Mouse (Mus musculus) lung, embryonic 14.5 days (tissue): Measurements from ENCODE around the gene Ano6. TPM values are rescaled to one million over a fixed set of nuclear protein-coding genes. Genes with fewer than 3 reads are reported as not detected.
A peak's percentile ranks its signal among the peaks of the same experiment; 100 is the strongest.

Experiments
- ATAC-seq: fragments of 200-750 bp; cut with Nextera tagmentation; 2 replicates; pipeline ENCODE4 v1.8.0; 2017; ENCODE audit warnings: mild to moderate bottlenecking, moderate TSS enrichment, moderate library complexity; ENCODE audit not compliant: insufficient read depth
- DNase-seq: peaks from one replicate; pipeline ENCODE4 v3.0.0-alpha.2; 2015
- H3K27ac ChIP-seq: fragments of 300-500 bp; sonication (generic); 2 replicates; pipeline ENCODE4 v1.5.1; 2014; ENCODE audit warnings: low read depth, mild to moderate bottlenecking, moderate library complexity
- H3K27me3 ChIP-seq: fragments of 300-500 bp; sonication (generic); 2 replicates; pipeline ENCODE4 v1.6.1; 2014; ENCODE audit warnings: low read length, control low read depth; ENCODE audit not compliant: insufficient read depth
- H3K36me3 ChIP-seq: fragments of 300-500 bp; sonication (generic); 2 replicates; pipeline ENCODE4 v1.6.1; 2014; ENCODE audit warnings: control low read depth; ENCODE audit not compliant: insufficient read depth
- H3K4me1 ChIP-seq: fragments of 300-500 bp; sonication (generic); 2 replicates; pipeline ENCODE4 v1.6.1; 2014; ENCODE audit warnings: antibody characterized with exemption, control low read depth; ENCODE audit not compliant: insufficient read depth
- H3K4me2 ChIP-seq: fragments of 300-500 bp; sonication (generic); 2 replicates; pipeline ENCODE4 v1.6.1; 2014; ENCODE audit warnings: mild to moderate bottlenecking
- H3K4me3 ChIP-seq: fragments of 300-500 bp; sonication (generic); 2 replicates; pipeline ENCODE4 v1.5.1; 2014; ENCODE audit warnings: low read depth, low read length
- H3K9ac ChIP-seq: fragments of 300-500 bp; sonication (generic); 2 replicates; pipeline ENCODE4 v1.6.1; 2014
- H3K9me3 ChIP-seq: fragments of 300-500 bp; sonication (generic); 2 replicates; pipeline ENCODE4 v1.6.1; 2016; ENCODE audit warnings: low read depth, low read length, control low read depth
- CTCF ChIP-seq: IDR thresholded peaks from 2 replicates; pipeline ENCODE4 v1.5.1; 2016; ENCODE audit warnings: antibody characterized with exemption, low read depth
- WGBS: fragments of 180-500 bp; shearing (Covaris S2); extraction: QIAGEN DNeasy Blood & Tissue Kit; methylation state at CpG from one replicate; pipeline ENCODE4 v1.1.7; 2014; 5-methylcytosine and 5-hydroxymethylcytosine counted together
- polyA plus RNA-seq: library from polyadenylated mRNA; unstranded; fragments of >200 nt; fragmentation: Nextera tagmentation; extraction: Ambion mirVana; gene quantifications from 2 replicates; pipeline ENCODE4 v1.2.1, GENCODE M21; 2014

Ano6 gene
- polyA plus RNA-seq, 1 experiment from 2014 or later: 54.7 TPM

DNA sequence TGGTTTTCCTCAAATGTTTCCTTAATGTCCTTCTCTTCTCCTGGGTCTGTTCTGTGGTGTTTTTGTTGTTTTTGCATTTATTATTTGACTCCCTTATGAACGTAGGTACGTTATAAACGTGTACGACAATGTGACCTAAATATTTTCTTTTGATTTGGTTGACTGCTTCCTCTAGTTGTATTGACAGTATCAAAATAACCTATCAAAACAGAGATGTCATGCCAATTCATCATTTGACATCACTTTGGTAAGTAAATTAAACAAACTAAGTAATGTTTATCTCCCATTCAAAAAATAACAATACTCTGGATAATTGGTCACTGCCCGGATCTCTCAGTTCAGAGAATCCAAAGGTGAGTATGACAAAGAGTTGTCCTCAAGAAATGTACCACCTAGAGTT lies 41.4 kb upstream of the Ano6 start:
- Histone ChIP-seq H3K4me2 (no peak overlapping the region), H3K36me3 (no peaks in the 10 kb centered on the region), H3K4me3 (no peak overlapping the region), H3K9me3 (no peaks in the 10 kb centered on the region), H3K27me3 (no peaks in the 10 kb centered on the region), H3K27ac (no peak overlapping the region), H3K4me1 (no peaks in the 10 kb centered on the region), H3K9ac (no peak overlapping the region)
- WGBS: 45% methylated on average over 5 of the region's 5 CpGs
- DNase-seq (no peak), ATAC-seq (no peak)
- no peak for TF ChIP-seq CTCF

DNA sequence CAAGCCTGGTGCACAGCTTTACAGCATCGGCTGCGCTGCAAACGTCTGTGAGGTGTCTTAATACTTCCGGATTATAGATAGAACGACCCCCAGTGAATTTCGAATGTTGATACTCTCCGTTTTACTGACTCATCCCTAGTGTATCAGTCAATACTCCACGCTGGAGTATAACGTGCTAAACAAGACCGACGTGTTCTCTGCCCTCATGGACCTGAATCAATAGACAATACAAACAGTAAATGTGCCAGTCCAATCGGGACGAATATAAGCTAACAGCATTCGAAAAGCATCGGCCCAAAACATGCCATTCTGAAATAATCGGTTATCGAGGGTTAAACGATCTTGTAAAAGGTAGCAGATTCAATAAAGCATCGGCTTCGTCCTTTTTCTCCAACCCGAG lies 40.6 kb upstream of the Ano6 start:
- Histone ChIP-seq H3K4me2 (no peak overlapping the region), H3K27me3 (no peaks in the 10 kb centered on the region), H3K9ac (no peak overlapping the region), H3K9me3 (no peaks in the 10 kb centered on the region), H3K36me3 (no peaks in the 10 kb centered on the region), H3K27ac (no peak overlapping the region), H3K4me3 (no peak overlapping the region), H3K4me1 (no peaks in the 10 kb centered on the region)
- no peak for TF ChIP-seq CTCF
- 74% methylated on average over 21 of the region's 21 CpGs for WGBS
- ATAC-seq (no peak), DNase-seq (no peak)

DNA sequence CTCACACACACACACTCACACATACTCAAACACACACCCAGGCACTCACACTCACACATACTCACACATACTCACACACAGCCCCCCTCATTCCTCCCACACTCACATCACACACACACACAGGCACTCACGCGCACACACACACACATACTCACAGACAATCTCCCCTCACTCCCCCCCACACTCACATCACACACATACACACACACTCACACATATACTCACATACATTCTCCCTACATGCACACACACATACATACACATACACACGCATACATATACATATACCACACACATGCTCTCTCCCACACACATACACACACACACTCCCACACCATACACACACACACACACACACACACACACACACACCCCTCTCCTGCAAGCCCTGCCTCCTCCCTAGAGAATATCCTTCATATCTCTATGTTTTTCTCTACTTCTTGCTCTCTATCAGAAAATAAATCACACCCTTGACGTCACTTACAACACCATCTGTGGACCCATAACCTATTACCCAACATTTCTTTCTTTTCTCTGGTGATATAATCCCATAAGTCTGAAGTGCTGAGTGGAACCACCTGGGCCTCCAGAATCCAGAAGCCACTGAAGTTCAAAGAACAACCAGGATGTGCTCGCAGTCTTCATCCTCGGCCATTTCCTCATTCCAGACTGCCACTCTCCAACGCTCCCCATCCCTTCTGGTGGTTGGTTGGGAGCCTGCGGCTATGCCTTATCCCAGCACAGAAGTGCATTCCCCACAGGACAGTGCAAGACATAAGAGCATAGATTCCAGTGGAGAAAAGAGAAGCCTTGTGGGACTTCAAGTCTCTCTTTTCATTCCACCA lies 38.6 kb upstream of the Ano6 start:
- Histone ChIP-seq H3K4me2 (no peak overlapping the region), H3K36me3 (no peaks in the 10 kb centered on the region), H3K27ac (no peak overlapping the region), H3K9me3 (no peaks in the 10 kb centered on the region), H3K4me3 (no peak overlapping the region), H3K27me3 (no peaks in the 10 kb centered on the region), H3K4me1 (no peaks in the 10 kb centered on the region), H3K9ac (no peak overlapping the region)
- DNase-seq (no peak), ATAC-seq (no peak)
- TF ChIP-seq CTCF: no peak
- WGBS: 59% methylated on average over 8 of the region's 8 CpGs

DNA sequence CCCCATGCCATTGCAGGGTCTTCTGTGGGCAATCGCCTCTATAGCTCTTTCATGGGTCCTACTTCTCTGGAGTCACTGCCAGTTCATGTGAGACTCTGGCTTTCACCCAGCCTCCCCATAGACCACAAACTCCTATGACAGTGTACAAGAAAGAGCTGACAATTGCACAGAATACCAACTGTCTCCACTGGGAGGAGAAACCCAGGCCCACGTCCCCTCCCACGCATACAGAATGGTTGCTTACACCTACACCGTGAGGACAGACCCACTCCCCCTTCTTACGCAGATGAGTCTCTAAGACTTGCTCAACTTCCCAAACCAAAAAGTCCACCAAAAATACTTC lies 38.0 kb upstream of the Ano6 start:
- no peaks in the 10 kb centered on the region for H3K27me3 ChIP-seq
- H3K9me3 ChIP-seq: no peaks in the 10 kb centered on the region
- no peak overlapping the region for H3K27ac ChIP-seq
- ATAC-seq (no peak), DNase-seq (no peak)
- H3K9ac ChIP-seq: no peak overlapping the region
- H3K4me1 ChIP-seq: peaks cover 4% of the 10 kb centered on the region; the same call in 1 of the 2 replicates
- H3K4me2 ChIP-seq: no peak overlapping the region
- WGBS: 89% methylated on average over 5 of the region's 5 CpGs
- no peak overlapping the region for H3K4me3 ChIP-seq
- H3K36me3 ChIP-seq: no peaks in the 10 kb centered on the region
- TF ChIP-seq CTCF: no peak

DNA sequence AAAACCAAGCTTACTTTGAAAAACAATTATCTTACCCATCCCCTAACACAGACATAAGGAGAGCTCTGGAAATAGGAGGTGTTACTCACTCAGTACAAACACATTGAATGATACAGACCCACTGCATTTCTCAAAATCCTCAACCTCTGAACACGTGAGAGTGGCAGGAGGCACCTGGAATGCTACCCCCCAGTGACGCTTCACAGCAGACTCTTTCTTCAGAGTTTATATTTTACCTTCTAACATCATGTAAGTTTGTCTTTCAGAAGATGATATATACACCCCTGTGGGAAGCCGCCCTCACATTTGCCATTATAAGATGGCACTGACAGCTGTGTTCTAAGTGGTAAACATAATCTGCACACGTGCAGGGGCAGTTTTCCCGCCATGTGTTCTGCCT lies 37.6 kb upstream of the Ano6 start:
- no peak for TF ChIP-seq CTCF
- H3K36me3 ChIP-seq: no peaks in the 10 kb centered on the region
- no peak for ATAC-seq
- no peak overlapping the region for H3K4me2 ChIP-seq
- H3K27ac ChIP-seq: no peak overlapping the region
- H3K4me3 ChIP-seq: no peak overlapping the region
- no peaks in the 10 kb centered on the region for H3K27me3 ChIP-seq
- peaks cover 5% of the 10 kb centered on the region; the same call in 1 of the 2 replicates for H3K4me1 ChIP-seq
- WGBS: 63% methylated on average over 4 of the region's 5 CpGs
- no peak overlapping the region for H3K9ac ChIP-seq
- H3K9me3 ChIP-seq: no peaks in the 10 kb centered on the region
- DNase-seq: no peak

DNA sequence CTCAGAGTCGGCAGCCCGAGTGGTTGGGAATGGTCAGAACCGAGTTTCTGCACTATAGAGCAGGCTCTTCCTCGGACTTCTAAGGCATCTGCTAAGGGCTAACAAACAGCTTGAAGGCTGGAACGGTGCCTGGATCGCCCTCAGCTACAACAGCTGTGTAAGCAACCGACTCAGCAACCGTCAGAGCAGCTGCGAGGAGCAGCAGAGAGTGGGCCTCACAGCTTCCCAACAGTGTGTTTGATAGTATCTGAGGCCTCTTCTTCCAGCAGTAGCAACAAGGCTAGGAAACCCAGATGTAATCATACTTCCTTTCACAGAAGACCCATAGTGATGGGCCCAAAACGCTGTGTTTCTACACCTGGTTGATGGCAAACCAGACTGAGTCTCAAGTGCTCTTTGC lies 33.5 kb upstream of the Ano6 start:
- Histone ChIP-seq H3K4me3 (no peak overlapping the region), H3K9ac (no peak overlapping the region), H3K9me3 (no peaks in the 10 kb centered on the region), H3K27ac (peak overlapping the region; percentile 34; the same call in 1 of the 2 replicates), H3K27me3 (no peaks in the 10 kb centered on the region), H3K4me1 (peaks cover 5% of the 10 kb centered on the region; the same call in 1 of the 2 replicates), H3K4me2 (no peak overlapping the region), H3K36me3 (no peaks in the 10 kb centered on the region)
- peak; percentile 96 for DNase-seq
- peak; percentile 98 for ATAC-seq
- no peak for TF ChIP-seq CTCF
- 9% methylated on average over 10 of the region's 10 CpGs for WGBS

DNA sequence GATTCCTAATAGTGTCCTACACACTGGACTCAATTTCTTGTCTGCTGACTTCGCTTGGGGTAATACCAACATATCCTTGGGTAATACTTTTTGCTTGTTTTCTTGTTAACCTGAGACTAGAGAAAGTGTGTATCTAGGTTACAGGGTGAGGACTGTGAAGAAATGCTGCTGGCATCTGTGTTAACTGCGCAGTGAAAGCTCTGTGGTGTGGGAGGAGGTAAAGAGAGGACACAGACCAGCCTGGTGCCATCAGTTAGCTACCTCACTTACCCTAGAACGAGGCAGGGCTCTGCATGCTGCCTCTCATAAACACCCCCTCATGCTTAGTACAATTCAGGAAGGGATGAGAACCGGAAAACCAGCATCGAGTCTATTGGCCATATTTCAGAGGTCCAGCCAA lies 32.6 kb upstream of the Ano6 start:
- Histone ChIP-seq H3K36me3 (no peaks in the 10 kb centered on the region), H3K4me3 (no peak overlapping the region), H3K9me3 (no peaks in the 10 kb centered on the region), H3K9ac (no peak overlapping the region), H3K27me3 (no peaks in the 10 kb centered on the region), H3K4me1 (peaks cover 5% of the 10 kb centered on the region; the same call in 1 of the 2 replicates), H3K4me2 (no peak overlapping the region), H3K27ac (no peak overlapping the region)
- ATAC-seq: no peak
- no peak for DNase-seq
- 77% methylated on average over 5 of the region's 5 CpGs for WGBS
- TF ChIP-seq CTCF: no peak
